Mouse (Mus musculus) adrenal gland (tissue): Measurements from ENCODE around the gene Bcas3.

Experiments
- microRNA-seq, 2 experiments: library from miRNA; unstranded; fragments of <30 nt; microRNA quantifications; one replicate each; pipeline ENCODE4; 2019

Bcas3 gene

Small RNA genes lying within 50 kb of the gene (microRNA-seq; reads per million reads assigned to microRNA genes)
- gene Mir5110, result 0 reads per million in 2 experiments
